In the genomic region with DNA sequence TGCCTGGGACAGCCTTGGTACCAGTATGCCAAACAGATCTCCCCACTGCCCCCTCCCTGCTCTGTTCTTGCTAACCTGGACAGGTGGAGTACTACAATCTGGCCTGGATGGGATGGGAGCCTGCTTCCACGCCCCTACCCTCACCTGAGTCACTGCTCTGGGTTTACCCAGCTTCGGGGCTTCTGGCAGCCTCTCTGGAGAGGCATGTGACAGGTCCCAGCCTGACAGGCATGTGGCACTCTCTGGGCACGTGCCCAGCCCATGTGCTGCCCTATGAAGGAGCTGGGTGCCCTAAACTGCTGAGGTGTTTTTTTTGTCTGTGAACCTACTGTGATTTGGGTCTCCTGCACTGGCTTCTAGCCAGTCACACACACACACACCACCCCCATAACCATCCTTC, we compare ENCODE assay signal across 22 mouse cellular contexts. TPM values are rescaled to one million over a fixed set of nuclear protein-coding genes. Genes with fewer than 3 reads are reported as not detected.
DNase-seq lines count a peak whose midpoint lies in the region; ATAC-seq lines count a peak whose summit lies in the region.
"Had no signal": no experiment of that assay in that cellular context is flagged by ENCODE, and none has a peak within 500 bp of the region (broad histone marks: within the 10 kb centered on the region; RNA-seq: fewer than 3 reads in every experiment).

No protein-coding gene starts in this region.

- intact Hi-C loops in heart, postnatal 25 days (cut with DNase I), result no loop called here

- 0 out of 2 replicates have a peak overlapping the region, but pooled peaks have one; percentile 1 for H3K27ac ChIP-seq in heart, embryonic 10.5 days
- H3K27ac ChIP-seq in midbrain, embryonic 11.5 days (ENCODE audit: low read depth, low read length), result no peak overlapping the region
- no peak overlapping the region for H3K27ac ChIP-seq in midbrain, embryonic 10.5 days (replicated peaks)
- H3K27ac ChIP-seq in embryonic facial prominence, embryonic 10.5 days (replicated peaks), result peak overlapping the region; percentile 24; the same call in 1 of the 2 replicates
- H3K27ac ChIP-seq: embryonic facial prominence, embryonic 12.5 days; hindbrain, embryonic 14.5 days; limb, embryonic 15.5 days had no signal

- H3K9ac ChIP-seq in midbrain, embryonic 11.5 days (ENCODE audit: low read length), result no peak overlapping the region
- H3K9ac ChIP-seq: embryonic facial prominence, embryonic 12.5 days; hindbrain, embryonic 14.5 days; limb, embryonic 15.5 days had no signal

- DNase-seq in heart, embryonic 10.5 days (ENCODE audit: low spot score), result no peak
- no peak for DNase-seq in heart, postnatal 25 days (ENCODE audit: low spot score)
- DNase-seq in midbrain, embryonic 11.5 days (ENCODE audit: low spot score, missing footprints), result peak; percentile 33
- DNase-seq in midbrain, embryonic 10.5 days (ENCODE audit: low spot score), result no peak
- no peak for DNase-seq in embryonic facial prominence, embryonic 10.5 days (ENCODE audit: low spot score)
- DNase-seq in kidney, postnatal 36 days, result peak; percentile 51 to 61
- DNase-seq in retina, embryonic 14.5 days (ENCODE audit: low spot score), result no peak
- DNase-seq: cerebellum, adult 2 months; gastrocnemius, postnatal 14 days; heart, postnatal 36 days; midbrain, embryonic 14.5 days; retina, postnatal 1 day had no signal

- 54% methylated on average over 3 of the region's 3 CpGs for WGBS in heart, embryonic 10.5 days
- 75% methylated on average over 3 of the region's 3 CpGs for WGBS in midbrain, embryonic 11.5 days
- 58% methylated on average over 3 of the region's 3 CpGs for WGBS in midbrain, embryonic 10.5 days
- WGBS in embryonic facial prominence, embryonic 10.5 days, result 70% methylated on average over 3 of the region's 3 CpGs

- H3K4me3 ChIP-seq in heart, embryonic 10.5 days, result no peak overlapping the region
- H3K4me3 ChIP-seq in midbrain, embryonic 11.5 days (ENCODE audit: low read depth, low read length), result no peak overlapping the region
- no peak overlapping the region for H3K4me3 ChIP-seq in midbrain, embryonic 10.5 days
- H3K4me3 ChIP-seq in embryonic facial prominence, embryonic 10.5 days, result no peak overlapping the region
- H3K4me3 ChIP-seq: embryonic facial prominence, embryonic 12.5 days; erythroblast, embryonic 14.5 days; limb, embryonic 15.5 days had no signal

- H3K4me2 ChIP-seq in midbrain, embryonic 11.5 days, result no peak overlapping the region
- H3K4me2 ChIP-seq: embryonic facial prominence, embryonic 12.5 days; heart, embryonic 11.5 days; hindbrain, embryonic 14.5 days; limb, embryonic 15.5 days had no signal

- ATAC-seq in midbrain, embryonic 11.5 days (ENCODE audit: low FRiP score), result no peak
- ATAC-seq: forebrain, embryonic 14.5 days; lung, postnatal 0 days had no signal

- H3K36me3 ChIP-seq in heart, embryonic 10.5 days, result no peaks in the 10 kb centered on the region
- no peaks in the 10 kb centered on the region for H3K36me3 ChIP-seq in midbrain, embryonic 11.5 days (ENCODE audit: control insufficient read depth, insufficient read depth, low read length)
- H3K36me3 ChIP-seq in midbrain, embryonic 10.5 days, result no peaks in the 10 kb centered on the region
- H3K36me3 ChIP-seq in embryonic facial prominence, embryonic 10.5 days (replicated peaks), result no peaks in the 10 kb centered on the region
- H3K36me3 ChIP-seq: embryonic facial prominence, embryonic 12.5 days; limb, embryonic 15.5 days had no signal

- no peaks in the 10 kb centered on the region; the same call in 1 of the 2 replicates for H3K9me3 ChIP-seq in heart, embryonic 10.5 days
- no peaks in the 10 kb centered on the region; the same call in 1 of the 2 replicates for H3K9me3 ChIP-seq in midbrain, embryonic 11.5 days (ENCODE audit: control insufficient read depth, low read length)
- H3K9me3 ChIP-seq in midbrain, embryonic 10.5 days (replicated peaks), result no peaks in the 10 kb centered on the region
- 0 out of 2 replicates have a peak, but pooled peaks cover 4% of the 10 kb centered on the region for H3K9me3 ChIP-seq in embryonic facial prominence, embryonic 10.5 days
- H3K9me3 ChIP-seq: limb, embryonic 15.5 days had no signal

- peaks cover 23% of the 10 kb centered on the region for H3K4me1 ChIP-seq in heart, embryonic 10.5 days
- H3K4me1 ChIP-seq in midbrain, embryonic 11.5 days (ENCODE audit: control insufficient read depth, insufficient read depth, low read length), result no peaks in the 10 kb centered on the region
- H3K4me1 ChIP-seq in midbrain, embryonic 10.5 days, result peaks cover 7% of the 10 kb centered on the region; the same call in 1 of the 2 replicates
- peaks cover 41% of the 10 kb centered on the region for H3K4me1 ChIP-seq in embryonic facial prominence, embryonic 10.5 days

- peaks cover 32% of the 10 kb centered on the region for H3K27me3 ChIP-seq in heart, embryonic 10.5 days (ENCODE audit: insufficient read depth, poor library complexity, severe bottlenecking)
- no peaks in the 10 kb centered on the region for H3K27me3 ChIP-seq in midbrain, embryonic 11.5 days (ENCODE audit: control insufficient read depth, insufficient read depth, low read length)
- H3K27me3 ChIP-seq in midbrain, embryonic 10.5 days (ENCODE audit: low read depth, poor library complexity, severe bottlenecking), result peaks cover 6% of the 10 kb centered on the region; the same call in 1 of the 2 replicates
- peaks cover 21% of the 10 kb centered on the region for H3K27me3 ChIP-seq in embryonic facial prominence, embryonic 10.5 days (replicated peaks; ENCODE audit: low read depth, poor library complexity, severe bottlenecking)
- H3K27me3 ChIP-seq: embryonic facial prominence, embryonic 12.5 days had no signal

RNA-seq across cellular contexts. Expression of a gene that starts 26.8 kb away (rescaled TPM):
- 4.5 and 9.9 TPM in 2 replicates for polyA plus RNA-seq in heart, embryonic 10.5 days (2016; fragmentation: Nextera tagmentation; extraction: Ambion mirVana)
- total RNA-seq in heart, postnatal 25 days (2021), result under 1 TPM; 0.44 to 0.70 TPM
- 14.2 and 14.6 TPM in 2 replicates for polyA plus RNA-seq in midbrain, embryonic 11.5 days (2014; fragmentation: Nextera tagmentation; extraction: Ambion mirVana)
- polyA plus RNA-seq in midbrain, embryonic 10.5 days (2016; fragmentation: Nextera tagmentation; extraction: Ambion mirVana), result 17.9 and 22.5 TPM in 2 replicates
- polyA plus RNA-seq in embryonic facial prominence, embryonic 10.5 days (2016; fragmentation: Nextera tagmentation; extraction: Ambion mirVana), result 21.7 and 23.5 TPM in 2 replicates

RNA-seq across cellular contexts. Expression of a gene that starts 46.4 kb away (rescaled TPM):
- 0.21 and 0.77 TPM in 2 replicates for polyA plus RNA-seq in heart, embryonic 10.5 days (2016; fragmentation: Nextera tagmentation; extraction: Ambion mirVana)
- total RNA-seq in heart, postnatal 25 days (2021), result under 1 TPM; 0.62 to 0.64 TPM
- polyA plus RNA-seq in midbrain, embryonic 11.5 days (2014; fragmentation: Nextera tagmentation; extraction: Ambion mirVana), result 0.20 and 0.37 TPM in 2 replicates
- polyA plus RNA-seq in midbrain, embryonic 10.5 days (2016; fragmentation: Nextera tagmentation; extraction: Ambion mirVana), result 0.68 and 0.78 TPM in 2 replicates
- polyA plus RNA-seq in embryonic facial prominence, embryonic 10.5 days (2016; fragmentation: Nextera tagmentation; extraction: Ambion mirVana), result 0.50 and 0.54 TPM in 2 replicates
- total RNA-seq: neutrophil, adult 5-6 weeks had no signal
- polyA plus RNA-seq: erythroblast, embryonic 14.5 days; liver, embryonic 16.5 days; thymus, postnatal 0 days had no signal

Comparison
In these comparisons a context has a peak if more than half of its experiments do, and no peak if none do; other contexts are left out.
1. DNase-seq: peak in midbrain, embryonic 11.5 days (single experiment) and kidney, postnatal 36 days (2 of 2); none in heart, embryonic 10.5 days (single experiment), heart, postnatal 25 days (single experiment), midbrain, embryonic 10.5 days (single experiment), embryonic facial prominence, embryonic 10.5 days (single experiment) and retina, embryonic 14.5 days (single experiment).
2. H3K27ac ChIP-seq: peak in heart, embryonic 10.5 days (single experiment) and embryonic facial prominence, embryonic 10.5 days (single experiment); none in midbrain, embryonic 11.5 days (single experiment) and midbrain, embryonic 10.5 days (single experiment).